Mouse (Mus musculus): Measurements from ENCODE around the gene Mfsd11.
"Not testable (repeated sequence)": the region's sequence is repeated elsewhere in the genome, so short reads cannot be mapped to it uniquely, and the experiment has no call there.

Gene Mfsd11

DNA sequence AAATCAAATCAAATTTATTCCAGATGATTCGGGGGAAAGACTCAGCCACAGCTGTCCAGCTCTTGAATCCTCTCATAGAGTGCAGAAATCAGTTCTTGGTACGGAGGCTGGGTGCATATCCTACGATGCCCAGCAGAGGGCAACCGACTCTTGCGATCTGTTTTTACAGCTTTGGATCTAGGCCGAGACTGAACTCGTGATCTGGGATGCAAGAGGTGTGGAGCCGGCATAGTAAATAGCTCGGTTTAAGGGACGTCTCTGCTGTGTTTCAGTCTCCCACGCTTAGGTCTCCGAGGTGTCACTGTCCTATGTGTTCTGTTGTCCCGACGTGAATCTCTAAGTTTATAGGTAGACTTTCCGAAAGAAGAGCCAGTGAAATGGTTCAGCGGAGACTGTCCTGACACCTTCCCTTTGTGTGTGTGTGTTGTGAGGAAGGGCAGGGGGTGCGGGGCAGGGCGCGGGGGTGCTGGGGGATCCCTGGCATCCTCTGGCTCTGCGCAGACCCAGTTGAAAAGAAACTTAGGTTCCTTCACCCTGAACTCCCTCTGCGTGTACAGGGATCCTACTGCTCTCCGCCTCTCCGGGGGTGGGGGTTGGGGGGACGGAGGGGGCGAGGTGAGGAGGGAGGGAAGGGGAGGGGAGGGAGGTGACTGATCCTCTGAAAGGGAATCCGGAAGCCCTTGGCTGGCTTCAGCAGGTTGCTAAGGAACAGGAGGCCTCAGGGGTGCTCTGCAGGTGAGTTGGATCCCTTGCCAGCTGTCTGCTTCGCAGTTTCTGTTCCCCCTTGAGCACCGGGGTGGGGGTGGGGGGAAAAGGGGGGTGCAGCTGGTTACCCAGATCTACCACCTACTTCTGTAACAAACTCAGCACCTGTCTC lies 33.3 kb downstream of the Mfsd11 start:
- peak; percentile 86 for DNase-seq

- no peak for DNase-seq
Measured at GRCm38 (mm10) chr11:116887136-116887535, 34.9 kb downstream of the Mfsd11 start.

GRCm38 (mm10) chr11:116893532-116894442 lies 41.5 kb downstream of the Mfsd11 start:
- DNase-seq = no peak

DNA sequence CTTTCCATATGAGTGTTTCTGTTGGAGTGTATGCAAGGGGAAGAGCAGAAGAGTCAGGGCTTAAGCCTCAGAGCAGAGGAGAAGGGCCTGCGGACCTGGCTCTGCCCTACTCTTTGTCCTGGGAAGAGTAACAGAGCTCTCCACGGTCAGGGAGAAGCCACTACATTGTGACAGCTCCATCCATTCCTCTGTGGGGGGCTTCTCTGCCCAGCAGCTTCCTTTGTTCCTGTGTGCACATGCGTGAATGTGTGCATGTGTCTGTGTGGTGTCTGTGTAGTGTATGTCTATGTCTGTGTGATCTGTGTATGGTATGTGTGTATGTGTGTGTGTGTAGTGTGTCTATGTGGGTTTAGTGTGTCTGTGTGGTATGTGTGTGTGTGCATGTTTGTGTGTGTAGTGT lies 43.2 kb downstream of the Mfsd11 start:
- no peak for DNase-seq

DNA sequence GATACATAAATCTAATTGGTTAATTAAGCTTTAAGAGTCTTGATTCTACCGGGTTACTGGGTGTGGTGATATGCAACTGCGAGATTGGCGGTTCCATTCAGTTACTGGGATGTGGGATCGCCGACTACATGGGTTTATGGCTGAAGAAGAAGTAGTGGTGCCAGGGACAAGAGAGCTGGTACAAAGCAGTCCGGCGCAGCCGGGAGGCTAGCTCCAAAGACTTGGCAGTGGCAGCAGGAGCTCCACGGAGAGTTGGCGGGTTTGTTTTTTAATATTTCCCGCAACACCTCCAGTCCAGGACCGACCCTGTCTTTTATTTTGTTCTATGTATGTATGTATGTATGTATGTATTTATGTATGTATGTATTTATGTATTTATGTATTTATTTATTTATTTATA lies 47.0 kb downstream of the Mfsd11 start:
- DNase-seq = no peak

- DNase-seq = not testable (repeated sequence)
Measured at GRCm38 (mm10) chr11:116902588-116902987, 50.3 kb downstream of the Mfsd11 start.

DNA sequence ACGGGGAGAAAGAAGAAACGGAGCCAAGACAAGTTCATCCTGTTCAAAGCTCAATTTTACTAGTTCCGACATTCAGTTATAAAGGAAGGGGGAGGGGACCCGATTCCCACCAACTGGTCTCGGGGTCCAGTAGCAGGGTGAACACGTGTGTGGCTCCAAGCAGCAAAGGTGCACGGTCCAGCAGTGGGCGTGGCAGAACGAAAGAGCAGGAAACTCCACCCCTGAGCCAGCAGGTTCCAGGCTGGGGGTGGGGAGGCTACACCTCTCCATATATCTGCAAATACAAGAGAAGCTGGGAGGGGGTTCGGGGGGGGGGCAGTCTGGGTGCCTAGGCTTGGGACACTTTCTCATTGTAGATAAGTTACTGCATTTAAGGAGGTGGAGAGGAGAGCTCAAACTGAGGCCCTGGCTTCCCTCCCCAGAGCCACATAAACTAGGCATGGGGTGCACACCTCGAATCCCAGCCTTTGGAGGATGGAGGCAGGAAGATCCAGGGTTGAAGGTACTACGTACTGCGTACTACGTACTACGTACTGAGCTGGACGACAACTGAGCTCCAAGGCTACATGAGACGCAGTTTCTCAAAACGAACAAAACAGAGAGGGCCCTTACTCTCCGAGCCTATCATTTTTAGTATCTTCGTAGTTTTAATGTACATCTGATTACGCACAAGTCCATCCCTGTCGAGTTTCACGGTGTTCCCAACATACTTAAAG lies 53.7 kb downstream of the Mfsd11 start:
- no peak for DNase-seq

DNA sequence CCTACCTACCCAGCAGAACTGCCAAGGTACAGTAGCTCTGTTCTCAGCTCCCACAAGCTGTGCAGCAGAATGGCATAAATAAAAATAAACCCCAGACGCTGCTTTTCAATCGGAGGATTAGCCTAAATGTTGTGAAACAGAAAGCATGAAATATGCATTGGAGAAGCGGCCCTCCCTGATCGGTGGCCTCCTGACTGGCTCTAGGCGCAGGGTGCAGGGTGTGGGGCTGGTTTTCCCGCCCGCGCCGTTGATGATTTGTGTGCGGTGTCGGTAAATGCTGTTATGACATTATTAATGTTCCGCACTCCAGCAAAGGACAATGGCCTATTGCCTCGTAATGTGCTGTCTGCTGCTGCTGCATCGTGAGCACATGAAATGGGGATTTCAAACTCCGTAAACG lies 61.3 kb downstream of the Mfsd11 start:
- DNase-seq = no peak

DNA sequence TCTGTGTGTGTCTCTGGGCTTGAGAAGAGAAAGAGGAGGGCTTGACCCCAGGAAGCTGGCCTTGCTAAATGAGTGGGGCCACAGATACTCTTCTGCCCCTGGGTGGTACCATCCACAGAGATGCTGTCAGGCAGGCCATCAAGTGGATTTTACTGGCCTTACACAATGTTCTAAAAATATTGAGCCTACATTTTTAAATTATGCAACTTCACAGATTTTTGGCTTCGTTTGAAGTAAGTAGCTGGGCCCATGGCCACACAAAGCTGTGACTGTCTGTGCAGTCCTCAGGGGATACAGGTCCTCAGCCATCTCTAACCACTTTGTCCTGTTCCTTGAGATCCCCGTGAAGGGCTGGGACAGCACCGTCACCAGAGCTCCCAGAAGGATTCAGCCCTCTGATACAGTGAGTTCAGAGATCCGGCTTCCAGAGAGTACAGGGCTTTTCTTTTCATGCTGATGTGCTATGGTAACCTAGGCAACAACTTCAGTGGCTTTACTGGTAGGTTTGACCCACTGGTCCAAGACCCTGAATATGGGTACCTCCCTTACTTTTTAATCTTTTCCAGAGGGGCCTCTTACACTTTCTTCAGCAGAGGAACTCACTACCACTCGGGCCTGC lies 62.1 kb downstream of the Mfsd11 start:
- DNase-seq = no peak

GRCm38 (mm10) chr11:116915241-116915640 lies 63.0 kb downstream of the Mfsd11 start:
- DNase-seq = no peak

GRCm38 (mm10) chr11:116917361-116917760 lies 65.1 kb downstream of the Mfsd11 start:
- no peak for DNase-seq

GRCm38 (mm10) chr11:116918323-116919185 lies 66.3 kb downstream of the Mfsd11 start, which contains the start of gene Mgat5b:
Gene Mgat5b (plus strand): TSS chr11:116918863.
- peak; percentile 84 for DNase-seq

DNA sequence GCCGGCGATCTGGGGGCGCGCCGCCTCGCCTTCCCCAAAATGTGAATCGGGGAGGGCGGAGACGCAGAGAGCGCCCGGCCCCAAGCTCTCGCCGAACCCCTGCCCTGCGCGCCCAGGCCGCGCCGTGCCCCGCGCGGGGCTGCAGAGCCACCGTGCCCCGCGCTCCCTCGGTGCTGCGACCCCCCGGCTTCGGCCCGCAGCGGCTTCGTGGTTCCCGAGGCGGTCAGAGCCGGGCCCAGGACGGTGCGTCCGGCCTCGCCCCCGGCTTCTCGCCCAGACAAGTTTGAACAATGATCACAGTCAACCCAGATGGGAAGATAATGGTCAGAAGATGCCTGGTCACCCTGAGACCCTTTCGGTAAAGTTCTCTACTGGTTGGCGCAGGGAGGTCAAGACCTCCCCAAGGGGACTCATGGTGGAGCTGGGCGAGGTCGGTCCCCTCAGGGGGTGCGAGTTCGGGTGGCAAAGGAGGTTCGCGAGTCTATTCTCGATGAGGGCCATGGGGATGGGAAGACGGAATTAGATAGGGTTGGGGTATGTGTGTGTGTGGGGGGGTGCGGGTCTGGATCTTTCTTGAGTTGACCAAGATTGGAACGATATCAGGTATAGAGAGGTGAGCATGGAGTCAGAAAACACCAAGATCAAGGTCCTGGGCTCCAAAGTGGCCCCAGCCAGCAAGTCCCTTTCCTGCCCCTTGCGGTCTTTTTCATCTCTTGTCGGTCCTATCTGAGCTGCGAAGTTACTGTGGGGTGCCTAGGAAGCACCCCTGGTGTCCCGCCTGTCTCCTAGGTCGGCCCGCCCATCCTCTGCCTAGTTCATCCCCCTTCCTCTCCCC lies 67.2 kb downstream of the Mfsd11 start:
- DNase-seq = no peak

GRCm38 (mm10) chr11:116920746-116921145 lies 68.5 kb downstream of the Mfsd11 start:
- peak; percentile 47 for DNase-seq

- DNase-seq = peak; percentile 27
Measured at GRCm38 (mm10) chr11:116922058-116922457, 69.8 kb downstream of the Mfsd11 start.

Data from lung, postnatal 10 days (tissue).